Mouse (Mus musculus) kidney, postnatal 14 days (tissue): ENCODE results near the gene B3galt2.
"Not testable (repeated sequence)": the region's sequence is repeated elsewhere in the genome, so short reads cannot be mapped to it uniquely, and the experiment has no call there.

Experiments used
- DNase-seq: peaks from one replicate; pipeline ENCODE4 v3.0.0; 2022; ENCODE audit warnings: mixed read lengths

Gene B3galt2

GRCm38 (mm10) chr1:143640650-143641407, at the start of gene B3galt2:
Gene B3galt2, plus strand, starts transcription at chr1:143640664.
- no peak for DNase-seq

- no peak for DNase-seq
Measured at GRCm38 (mm10) chr1:143596864-143597263, 43.6 kb upstream of the B3galt2 start.

GRCm38 (mm10) chr1:143608911-143609310, 31.6 kb upstream of the B3galt2 start:
- DNase-seq: no peak

GRCm38 (mm10) chr1:143612901-143613300, 27.6 kb upstream of the B3galt2 start:
- DNase-seq: no peak

GRCm38 (mm10) chr1:143619760-143620159, 20.7 kb upstream of the B3galt2 start:
- no peak for DNase-seq

GRCm38 (mm10) chr1:143621930-143622329, 18.5 kb upstream of the B3galt2 start:
- DNase-seq: no peak

- DNase-seq: no peak
Measured at GRCm38 (mm10) chr1:143622634-143623033, 17.8 kb upstream of the B3galt2 start.

GRCm38 (mm10) chr1:143631337-143631736, 9.1 kb upstream of the B3galt2 start:
- no peak for DNase-seq

- no peak for DNase-seq
Measured at GRCm38 (mm10) chr1:143632361-143632760, 8.1 kb upstream of the B3galt2 start.

GRCm38 (mm10) chr1:143632854-143633587, 7.4 kb upstream of the B3galt2 start:
- DNase-seq: no peak

GRCm38 (mm10) chr1:143644221-143644620, 3.8 kb downstream of the B3galt2 start:
- DNase-seq: no peak

GRCm38 (mm10) chr1:143645386-143645785, 4.9 kb downstream of the B3galt2 start:
- no peak for DNase-seq

GRCm38 (mm10) chr1:143646219-143646618, 5.8 kb downstream of the B3galt2 start:
- DNase-seq: no peak

GRCm38 (mm10) chr1:143650317-143650716, 9.9 kb downstream of the B3galt2 start:
- no peak for DNase-seq

- DNase-seq: no peak
Measured at GRCm38 (mm10) chr1:143653646-143654045, 13.2 kb downstream of the B3galt2 start.

- no peak for DNase-seq
Measured at GRCm38 (mm10) chr1:143663197-143663596, 22.7 kb downstream of the B3galt2 start.

- not testable (repeated sequence) for DNase-seq
Measured at GRCm38 (mm10) chr1:143664786-143665185, 24.3 kb downstream of the B3galt2 start.

- DNase-seq: no peak
Measured at GRCm38 (mm10) chr1:143675734-143676361, 35.4 kb downstream of the B3galt2 start.

GRCm38 (mm10) chr1:143681108-143681507, 40.6 kb downstream of the B3galt2 start:
- no peak for DNase-seq

- no peak for DNase-seq
Measured at GRCm38 (mm10) chr1:143684849-143685248, 44.4 kb downstream of the B3galt2 start.

- no peak for DNase-seq
Measured at GRCm38 (mm10) chr1:143701736-143702135, 61.3 kb downstream of the B3galt2 start.

- peak; percentile 47 for DNase-seq
Measured at GRCm38 (mm10) chr1:143702141-143702740, 61.8 kb downstream of the B3galt2 start.

GRCm38 (mm10) chr1:143702741-143703262, 62.3 kb downstream of the B3galt2 start, which contains the start of gene Cdc73:
Gene Cdc73, minus strand, starts transcription at chr1:143702893.
- peak; percentile 95 for DNase-seq
